19 mouse cellular contexts compared by ENCODE assay signal in genomic region chr2:173784366-173784765, GRCm38 (mm10). TPM values are rescaled to one million over a fixed set of nuclear protein-coding genes. Genes with fewer than 3 reads are reported as not detected.
A peak's percentile ranks its signal among the peaks of the same experiment; 100 is the strongest.
DNase-seq lines count a peak whose midpoint lies in the region; ATAC-seq lines count a peak whose summit lies in the region.
"Had no signal": no experiment of that assay in that cellular context is flagged by ENCODE, and none has a peak within 500 bp of the region (broad histone marks: within the 10 kb centered on the region; RNA-seq: fewer than 3 reads in every experiment).

No protein-coding gene starts in this region.

- no peak overlapping the region for H3K27ac ChIP-seq in liver, embryonic 16.5 days (ENCODE audit: low read length)
- H3K27ac ChIP-seq: forebrain, embryonic 13.5 days; hindbrain, embryonic 10.5 days; intestine, embryonic 15.5 days; neural tube, embryonic 13.5 days had no signal

- no peaks in the 10 kb centered on the region for H3K27me3 ChIP-seq in liver, embryonic 16.5 days (ENCODE audit: control insufficient read depth, insufficient read depth, low read depth, low read length)
- H3K27me3 ChIP-seq: forebrain, embryonic 13.5 days; intestine, embryonic 15.5 days; neural tube, embryonic 13.5 days had no signal

- 26% methylated on average over 3 of the region's 3 CpGs for WGBS in liver, embryonic 16.5 days (ENCODE audit: insufficient replicate concordance)

- H3K36me3 ChIP-seq in liver, embryonic 16.5 days (ENCODE audit: control insufficient read depth, insufficient read depth), result no peaks in the 10 kb centered on the region

- no peak overlapping the region for H3K4me2 ChIP-seq in liver, embryonic 16.5 days (ENCODE audit: low read depth, low read length)
- H3K4me2 ChIP-seq: forebrain, embryonic 13.5 days; heart, embryonic 11.5 days; intestine, embryonic 15.5 days; neural tube, embryonic 13.5 days had no signal

- H3K9me3 ChIP-seq in liver, embryonic 16.5 days (replicated peaks; ENCODE audit: control insufficient read depth, low read length), result no peaks in the 10 kb centered on the region
- H3K9me3 ChIP-seq: intestine, embryonic 15.5 days had no signal

- DNase-seq in thymus, postnatal 0 days (ENCODE audit: low spot score), result peak; percentile 5
- no peak for DNase-seq in thymus, postnatal 25 days
- peak; percentile 24 for DNase-seq in c-Kit-positive CD71-negative TER-119-negative erythroid progenitor cells, embryonic 14.5 days (ENCODE audit: low read depth)
- no peak for DNase-seq in ovary, adult 18-20 months (ENCODE audit: low spot score)
- no peak for DNase-seq in cerebellum, adult 11 months
- no peak for DNase-seq in adrenal gland, adult 2 months
- DNase-seq: adrenal gland, postnatal 10 days; cerebellum, postnatal 14 days; kidney, postnatal 14 days; lung, postnatal 4 days; retina, postnatal 1 day; spleen, adult 18-20 months had no signal

- H3K4me3 ChIP-seq in liver, embryonic 16.5 days (ENCODE audit: low read depth, low read length), result no peak overlapping the region
- H3K4me3 ChIP-seq: forebrain, embryonic 13.5 days; hindbrain, embryonic 10.5 days; intestine, embryonic 15.5 days; neural tube, embryonic 13.5 days had no signal

- ATAC-seq in liver, embryonic 16.5 days (ENCODE audit: low read depth), result 0 out of 2 replicates have a peak, but pooled peaks have one; percentile 21
- ATAC-seq: forebrain, embryonic 13.5 days; intestine, embryonic 15.5 days; midbrain, embryonic 16.5 days had no signal

- H3K4me1 ChIP-seq in liver, embryonic 16.5 days (ENCODE audit: control insufficient read depth, low read depth, low read length), result no peaks in the 10 kb centered on the region

- H3K9ac ChIP-seq in liver, embryonic 16.5 days (ENCODE audit: low read depth, low read length), result no peak overlapping the region
- H3K9ac ChIP-seq: forebrain, embryonic 13.5 days; intestine, embryonic 15.5 days; neural tube, embryonic 13.5 days had no signal

RNA-seq across cellular contexts. Expression of gene Vapb, which starts 47.1 kb away (rescaled TPM):
- polyA plus RNA-seq in thymus, postnatal 0 days (2015; fragmentation: Nextera tagmentation; extraction: Ambion mirVana), result 10.0 and 10.9 TPM in 2 replicates
- polyA plus RNA-seq in liver, embryonic 16.5 days (2015; fragmentation: Nextera tagmentation; extraction: Ambion mirVana), result 5.6 and 6.0 TPM in 2 replicates
- 100 to 1,000 TPM; 173 to 209 TPM for total RNA-seq in adrenal gland, adult 2 months (2021)
- 13.1 and 17.3 TPM in 2 replicates for polyA plus RNA-seq in adrenal gland, adult 2 months (2012; rRNA removed)

Comparison
In these comparisons a context has a peak if more than half of its experiments do, and no peak if none do; other contexts are left out.
1. DNase-seq: peak in thymus, postnatal 0 days (single experiment) and c-Kit-positive CD71-negative TER-119-negative erythroid progenitor cells, embryonic 14.5 days (single experiment); none in thymus, postnatal 25 days (single experiment), ovary, adult 18-20 months (single experiment), cerebellum, adult 11 months (single experiment) and adrenal gland, adult 2 months (single experiment).